Mouse (Mus musculus) megakaryocyte-erythroid progenitor cell, adult 5-6 weeks (primary cell): Measurements from ENCODE around the gene Fam168b. TPM values are rescaled to one million over a fixed set of nuclear protein-coding genes. Genes with fewer than 3 reads are reported as not detected.

Experiments
- ATAC-seq: replicated peaks from 2 replicates; pipeline ENCODE4 v1.8.0; 2016; ENCODE audit warnings: mild to moderate bottlenecking, inconsistent platforms; ENCODE audit not compliant: severe bottlenecking, poor library complexity, low FRiP score, low TSS enrichment
- total RNA-seq, 2 experiments: library from RNA; stranded (forward) in 1 of 2; stranded (reverse) in 1 of 2; fragments of 200-1000, 215-1000 nt in 1 of 2; fragments of >200 nt in 1 of 2; fragmentation: Nextera tagmentation in 1 of 2; gene quantifications; 2 replicates each; pipeline ENCODE4 v1.2.3; 2014 to 2017

The Fam168b gene
- total RNA-seq, 2 experiments from 2014 or later, result 49.0 to 62.1 TPM

- no peak for ATAC-seq
Measured at GRCm38 (mm10) chr1:34852116-34852878, 9.4 kb upstream of the Fam168b start.

- ATAC-seq, result no peak
Measured at GRCm38 (mm10) chr1:34851562-34851961, 8.7 kb upstream of the Fam168b start.

- no peak for ATAC-seq
Measured at GRCm38 (mm10) chr1:34850343-34851136, 7.7 kb upstream of the Fam168b start.

DNA sequence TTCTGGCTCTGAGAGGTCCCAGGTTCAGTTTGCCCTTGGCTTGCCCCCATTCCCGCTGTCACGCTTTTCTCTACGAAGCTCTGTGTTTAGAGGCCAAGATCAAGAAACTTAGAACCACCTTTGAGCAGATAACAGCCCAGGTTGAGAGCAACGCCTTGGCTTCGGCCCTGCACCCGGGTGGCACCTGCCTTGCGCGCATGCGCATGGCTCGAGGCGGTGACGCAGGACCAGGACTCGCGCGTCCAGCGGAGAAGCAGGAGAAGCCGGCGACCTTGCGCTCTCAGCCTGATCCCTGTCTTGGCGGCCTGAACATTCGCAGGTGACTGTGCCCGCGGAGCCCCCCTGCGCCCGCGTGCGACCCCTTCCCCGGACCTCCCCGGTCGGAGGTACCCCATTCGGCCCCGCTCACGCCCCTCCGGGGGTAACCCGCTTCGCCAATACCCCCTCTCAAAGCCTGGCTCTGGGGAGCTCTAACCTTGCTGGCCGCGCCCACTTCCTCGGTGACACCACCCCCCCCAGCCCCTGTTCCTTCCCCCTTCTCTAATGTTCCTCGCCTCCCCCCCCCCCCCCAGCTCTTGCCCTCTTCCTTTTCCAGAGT is 7.0 kb upstream of the Fam168b start, which contains the start of gene Plekhb2:
Gene Plekhb2, plus strand, starts transcription at position 232 of the 598 bp plus-strand sequence.
- peak; percentile 96 for ATAC-seq

GRCm38 (mm10) chr1:34847070-34847469 is 4.2 kb upstream of the Fam168b start:
- ATAC-seq, result no peak

- ATAC-seq, result peak; percentile 30
Measured at GRCm38 (mm10) chr1:34842389-34842861, 440 bp downstream of the Fam168b start.

DNA sequence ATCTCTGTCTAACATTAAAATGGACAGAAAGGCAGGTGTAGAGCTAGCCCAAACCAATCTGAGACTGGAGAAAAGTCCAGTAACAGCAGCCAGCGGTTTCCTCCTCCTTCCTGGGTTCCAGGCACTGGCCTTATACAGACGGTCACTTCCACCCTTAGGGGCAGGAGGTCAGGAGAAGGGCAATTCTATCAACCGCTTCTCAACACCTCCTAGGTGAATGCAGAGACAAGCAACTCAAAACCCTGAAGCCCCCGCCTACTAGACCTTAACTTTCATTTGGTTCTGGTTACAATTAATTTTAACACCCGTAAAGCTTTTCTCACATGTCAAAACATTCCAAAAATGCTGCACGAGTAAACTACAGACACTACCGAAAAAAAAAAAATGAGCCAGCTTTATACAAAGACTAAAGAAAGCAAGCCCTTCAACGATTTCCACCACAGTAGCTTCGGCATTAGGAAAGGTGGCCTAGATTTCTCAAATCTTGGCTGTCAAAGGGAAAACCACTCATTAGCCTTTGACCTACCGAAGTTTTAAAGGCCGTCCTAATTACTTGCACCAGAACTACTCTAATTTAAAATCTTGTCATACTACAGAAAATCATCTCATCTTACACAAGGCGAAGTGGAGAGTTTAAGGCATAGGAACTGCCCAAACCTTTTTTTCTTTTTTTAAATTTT is 1.0 kb downstream of the Fam168b start:
- no peak for ATAC-seq

- ATAC-seq, result peak; percentile 32; the same call in 1 of the 2 replicates
Measured at GRCm38 (mm10) chr1:34839241-34839640, 3.6 kb downstream of the Fam168b start.

GRCm38 (mm10) chr1:34837951-34838689 is 4.7 kb downstream of the Fam168b start:
- no peak for ATAC-seq

DNA sequence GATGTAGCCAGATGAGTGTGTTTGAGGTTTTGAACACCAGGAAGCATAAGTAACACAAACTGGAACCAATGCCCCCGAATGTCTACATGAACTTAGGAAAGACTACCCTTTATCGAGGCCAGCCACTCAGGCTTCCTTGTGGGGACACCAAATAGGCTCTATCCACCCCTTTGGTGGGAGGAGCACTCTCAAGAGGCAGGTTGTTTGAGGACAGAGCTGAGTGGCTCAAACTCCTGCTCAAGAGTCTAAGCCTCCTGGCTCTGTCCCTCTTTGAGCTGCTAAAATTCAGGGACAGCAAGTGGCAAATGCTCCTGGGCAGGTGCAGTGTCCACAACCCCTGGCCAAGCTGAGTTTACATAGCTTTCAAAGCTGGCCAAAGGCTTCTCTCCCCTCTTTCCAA is 8.0 kb downstream of the Fam168b start:
- no peak for ATAC-seq

GRCm38 (mm10) chr1:34831381-34831780 is 11.5 kb downstream of the Fam168b start:
- no peak for ATAC-seq

DNA sequence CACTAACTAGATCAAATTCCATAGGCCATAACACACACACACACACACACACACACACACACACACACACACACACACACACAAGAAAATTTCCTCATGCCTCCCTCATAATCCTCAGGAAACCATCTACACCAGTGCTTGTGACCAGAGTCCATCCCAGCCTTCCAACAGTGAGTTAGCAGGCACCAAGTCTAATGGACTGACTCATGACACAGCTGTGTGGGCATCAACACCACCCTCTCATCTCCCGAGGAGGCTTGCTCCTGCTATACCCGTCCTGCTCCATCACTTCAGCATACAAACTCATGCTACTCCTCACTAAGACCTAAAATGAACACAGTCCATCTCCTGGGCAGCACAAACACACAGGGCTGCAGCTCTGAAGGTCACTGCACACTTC is 11.9 kb downstream of the Fam168b start:
- no peak for ATAC-seq

DNA sequence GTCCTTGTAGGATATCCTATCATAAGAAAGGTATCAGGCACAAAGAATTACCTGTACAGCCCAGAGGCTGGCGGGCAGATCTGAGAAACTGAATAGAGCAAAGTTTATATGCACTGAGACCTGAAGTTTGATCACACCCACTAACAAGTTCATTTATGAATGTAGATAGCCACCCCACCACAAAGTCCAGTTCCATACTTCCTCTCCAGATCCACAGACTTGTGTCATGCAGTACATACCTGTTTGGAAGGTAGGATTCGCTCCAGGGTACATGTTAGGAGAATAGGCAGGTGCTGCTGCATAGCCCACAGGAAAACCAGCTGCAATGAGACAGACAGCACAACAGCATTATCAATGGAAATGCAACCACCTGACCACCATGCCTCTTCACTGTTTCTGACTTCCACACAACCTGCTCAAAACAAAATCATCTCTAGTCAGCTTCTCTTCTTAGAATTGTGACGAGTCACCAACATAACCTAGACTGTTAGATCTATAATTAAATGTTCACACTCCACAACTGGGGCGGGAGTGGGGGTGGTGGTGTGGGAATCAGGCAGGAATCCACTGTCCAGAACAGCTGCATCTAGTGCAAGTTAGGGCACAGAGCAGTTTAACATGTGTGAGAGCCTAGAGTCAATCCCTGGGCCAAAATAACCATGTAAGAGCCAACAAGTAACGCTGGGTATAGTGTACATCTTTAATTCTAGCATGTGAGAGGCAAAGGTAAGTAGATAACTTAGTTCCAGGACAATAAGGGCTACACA is 14.2 kb downstream of the Fam168b start:
- no peak for ATAC-seq

GRCm38 (mm10) chr1:34827900-34828299 is 15.0 kb downstream of the Fam168b start:
- ATAC-seq, result no peak

- no peak for ATAC-seq
Measured at GRCm38 (mm10) chr1:34825909-34826308, 17.0 kb downstream of the Fam168b start.

- no peak for ATAC-seq
Measured at GRCm38 (mm10) chr1:34824208-34824607, 18.7 kb downstream of the Fam168b start.

DNA sequence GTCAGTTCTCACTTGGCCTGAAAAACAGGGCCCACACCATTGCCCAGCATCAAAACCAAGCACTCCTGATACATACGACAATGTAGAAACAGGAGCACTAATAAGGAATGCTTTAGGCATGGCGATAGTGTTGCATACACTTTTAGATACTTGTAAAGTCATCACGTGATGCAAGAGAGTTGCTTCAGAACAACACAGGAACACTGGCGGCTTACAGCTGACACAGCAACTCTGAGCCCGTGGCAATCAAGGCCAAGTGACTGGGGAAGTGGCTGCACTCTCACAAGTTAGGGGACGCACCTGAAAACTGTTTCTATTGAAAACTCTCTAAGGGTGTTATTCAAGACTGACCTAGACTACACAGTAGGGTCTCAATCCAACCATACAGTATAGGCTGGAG is 19.5 kb downstream of the Fam168b start:
- no peak for ATAC-seq

- no peak for ATAC-seq
Measured at GRCm38 (mm10) chr1:34822746-34823145, 20.1 kb downstream of the Fam168b start.
